Mouse (Mus musculus) CH12.LX (cell line): ENCODE measurements around the gene Acss2. TPM values are rescaled to one million over a fixed set of nuclear protein-coding genes. Genes with fewer than 3 reads are reported as not detected.

Experiments used
- DNase-seq: peaks from one replicate; pipeline ENCODE4 v3.0.0-alpha.2; 2013; ENCODE audit errors: extremely low read depth
- H3K27ac ChIP-seq: 2 replicates; pipeline ENCODE4 v1.5.1; 2012; ENCODE audit warnings: low read depth, mild to moderate bottlenecking, control low read depth, moderate library complexity; ENCODE audit not compliant: insufficient read depth
- H3K27me3 ChIP-seq: replicated peaks from 2 replicates; pipeline ENCODE3; 2012; ENCODE audit warnings: inconsistent platforms
- H3K36me3 ChIP-seq, 2 experiments: replicated peaks in 1 of 2; 2 replicates each; pipeline versions ENCODE3 to v1.6.1; 2012; ENCODE audit warnings: inconsistent platforms in 1 of 2, low read length in 1 of 2, mild to moderate bottlenecking in 1 of 2, mixed read lengths in 1 of 2, moderate library complexity in 1 of 2; ENCODE audit not compliant: control insufficient read depth in 1 of 2, insufficient read depth in 1 of 2
- H3K4me1 ChIP-seq, 2 experiments: 2 replicates each; pipeline ENCODE4 v1.6.1; 2012; ENCODE audit warnings: inconsistent platforms in 1 of 2, moderate library complexity in 1 of 2; ENCODE audit not compliant: insufficient read depth in 2 of 2, control insufficient read depth in 1 of 2
- H3K4me2 ChIP-seq: 2 replicates; pipeline ENCODE4 v1.6.1; 2012; ENCODE audit warnings: low read depth, mild to moderate bottlenecking, control low read depth; ENCODE audit not compliant: poor library complexity, insufficient read depth, severe bottlenecking
- H3K4me3 ChIP-seq, 3 experiments: fragments of 150-350 bp in 1 of 3; sonication (generic) in 1 of 3; replicated peaks in 1 of 3; 2 replicates each; pipeline versions ENCODE3 to v1.5.1; 2011 to 2012; ENCODE audit warnings: low read depth in 2 of 3, low read length in 2 of 3, mild to moderate bottlenecking in 2 of 3, moderate library complexity in 2 of 3, control low read depth in 1 of 3, improper control_type of control experiment in 1 of 3, inconsistent platforms in 1 of 3, mixed read lengths in 1 of 3; ENCODE audit not compliant: poor library complexity in 1 of 3
- H3K79me2 ChIP-seq: replicated peaks from 2 replicates; pipeline ENCODE4 v1.6.1; 2012; ENCODE audit warnings: mild to moderate bottlenecking, moderate library complexity; ENCODE audit not compliant: control insufficient read depth, poor library complexity, insufficient read depth, severe bottlenecking; ENCODE audit errors: extremely low read depth
- H3K9ac ChIP-seq: 2 replicates; pipeline ENCODE4 v1.6.1; 2012; ENCODE audit warnings: low read depth, mild to moderate bottlenecking, control low read depth, moderate library complexity; ENCODE audit not compliant: insufficient read depth
- H3K9me3 ChIP-seq: replicated peaks from 2 replicates; pipeline ENCODE3; 2012; ENCODE audit warnings: low read length, inconsistent platforms, mixed read lengths
- CHD2 ChIP-seq: IDR thresholded peaks from 2 replicates; pipeline ENCODE4 v1.6.1; 2011; ENCODE audit warnings: low read length, improper control_type of control experiment
- CTCF ChIP-seq, 2 experiments: IDR thresholded peaks in 1 of 2; conservative IDR thresholded peaks in 1 of 2; 2 replicates each; pipeline ENCODE4 v1.5.1; 2011 to 2012; ENCODE audit warnings: low read depth in 2 of 2, low read length in 2 of 2, improper control_type of control experiment in 1 of 2, inconsistent platforms in 1 of 2, mild to moderate bottlenecking in 1 of 2, moderate library complexity in 1 of 2
- EP300 ChIP-seq: IDR thresholded peaks from 2 replicates; pipeline ENCODE4 v1.6.1; 2011; ENCODE audit warnings: low read length, improper control_type of control experiment
- ETS1 ChIP-seq: conservative IDR thresholded peaks from 2 replicates; pipeline ENCODE4 v1.6.1; 2012; ENCODE audit warnings: low read depth, mild to moderate bottlenecking, inconsistent platforms, low read length, improper control_type of control experiment, moderate library complexity
- JUND ChIP-seq: conservative IDR thresholded peaks from 2 replicates; pipeline ENCODE4 v1.6.1; 2011; ENCODE audit warnings: low read depth, low read length, improper control_type of control experiment
- MAFK ChIP-seq: IDR thresholded peaks from 2 replicates; pipeline ENCODE4 v1.6.1; 2011; ENCODE audit warnings: low read length, improper control_type of control experiment; ENCODE audit not compliant: insufficient replicate concordance
- MXI1 ChIP-seq: IDR thresholded peaks from 2 replicates; pipeline ENCODE4 v1.6.1; 2011; ENCODE audit warnings: mild to moderate bottlenecking, low read depth, low read length, improper control_type of control experiment
- MYC ChIP-seq: IDR thresholded peaks from 2 replicates; pipeline ENCODE4 v1.6.1; 2011; ENCODE audit warnings: low read depth, mild to moderate bottlenecking, improper control_type of control experiment, low read length
- NELFE ChIP-seq: IDR thresholded peaks from 2 replicates; pipeline ENCODE4 v1.6.1; 2011; ENCODE audit warnings: low read depth, low read length, improper control_type of control experiment
- SIN3A ChIP-seq: IDR thresholded peaks from 2 replicates; pipeline ENCODE4 v1.6.1; 2012; ENCODE audit warnings: low read length, improper control_type of control experiment, inconsistent platforms
- UBTF ChIP-seq: IDR thresholded peaks from 2 replicates; pipeline ENCODE4 v1.6.1; 2012; ENCODE audit warnings: low read depth, mild to moderate bottlenecking, inconsistent platforms, low read length, improper control_type of control experiment, moderate library complexity
- ZNF384 ChIP-seq: IDR thresholded peaks from 2 replicates; pipeline ENCODE4 v1.6.1; 2012; ENCODE audit warnings: low read depth, low read length, improper control_type of control experiment, inconsistent platforms
- dilution Hi-C: fragments of 300-500 bp; cut with MboI; formaldehyde crosslinking; loops from 2 replicates; pipeline ENCODE4 v1.14.3; 2020; ENCODE audit warnings: low sequenced_read_pairs; ENCODE audit not compliant: extremely low pct_unique_long_range_greater_than_20kb, extremely low pct_ligation_motif_present
- in situ Hi-C: fragments of 300-500 bp; cut with MboI; formaldehyde crosslinking; loops from 3 replicates; pipeline ENCODE4 v1.14.3; 2019; ENCODE audit warnings: low sequenced_read_pairs, low pct_ligation_motif_present, low pct_unique_long_range_greater_than_20kb, mixed read lengths
- polyA plus RNA-seq: library from polyadenylated mRNA; unstranded; fragments of >175 nt; gene quantifications from 2 replicates; pipeline ENCODE4 v1.2.1, GENCODE M21; 2012; ENCODE audit warnings: low read depth; ENCODE audit not compliant: insufficient read length
- total RNA-seq, 2 experiments: library from RNA; depleted of rRNA; stranded (reverse); fragments of 300-350 nt in 1 of 2; fragments of >200 nt in 1 of 2; gene quantifications; 2 replicates each; pipeline ENCODE4 v1.2.3; 2012 to 2014

The Acss2 gene
- total and polyA plus RNA-seq, 3 experiments: 3.4 to 11.0 (median 10.0) TPM

- no peak for DNase-seq
- H3K9me3 ChIP-seq: no peaks in the 10 kb centered on the region
- H3K36me3 ChIP-seq: peaks cover 53 to 97% of the 10 kb centered on the region in 2 experiments
- in situ Hi-C loops: no loop called here
- H3K79me2 ChIP-seq: no peaks in the 10 kb centered on the region
- no peak overlapping the region for H3K9ac ChIP-seq
- H3K4me3 ChIP-seq: no peak overlapping the region
- no peak for TF ChIP-seq ZNF384
- TF ChIP-seq UBTF: no peak
- TF ChIP-seq JUND: no peak
- TF ChIP-seq MYC: no peak
- no peak for TF ChIP-seq SIN3A
- no peak for TF ChIP-seq EP300
- TF ChIP-seq, all 38 proteins: peak for 0
- H3K4me1 ChIP-seq: no peaks in the 10 kb centered on the region
- no peak overlapping the region for H3K4me2 ChIP-seq
- dilution Hi-C loops: no loop called here
- no peaks in the 10 kb centered on the region for H3K27me3 ChIP-seq
- H3K27ac ChIP-seq: no peak overlapping the region
These were observed 116.0 kb downstream of the Acss2 start for GRCm38 (mm10) chr2:155633731-155634130.

DNA sequence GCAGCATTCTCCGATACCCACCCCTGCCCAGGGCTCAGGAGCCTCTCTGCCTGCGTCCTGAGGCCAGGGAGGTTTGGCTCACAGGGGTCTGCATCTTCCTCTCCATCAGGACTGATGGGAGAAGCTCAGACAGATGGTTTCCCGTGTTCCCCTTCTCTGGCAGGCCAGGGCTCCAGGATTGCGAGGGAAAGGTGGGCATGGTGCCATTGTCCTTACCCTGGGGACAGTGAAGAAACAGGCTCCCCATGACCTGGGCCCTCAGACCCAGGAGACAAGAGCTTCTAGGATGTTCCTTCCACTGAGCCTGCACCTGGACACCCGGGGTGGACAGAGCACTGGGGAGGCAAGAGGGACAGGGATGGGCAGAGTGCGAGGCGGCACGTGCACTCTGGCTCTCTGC is 116.8 kb downstream of the Acss2 start:
- Histone ChIP-seq H3K4me1 (no peaks in the 10 kb centered on the region), H3K4me2 (no peak overlapping the region), H3K4me3 (no peak overlapping the region)
- no peak for DNase-seq
- in situ Hi-C loops: no loop called here
- no peak for TF ChIP-seq ETS1
- TF ChIP-seq SIN3A: no peak
- TF ChIP-seq NELFE: no peak
- TF ChIP-seq MXI1: no peak
- TF ChIP-seq CHD2: no peak
- TF ChIP-seq MYC: no peak
- TF ChIP-seq MAFK: no peak
- TF ChIP-seq CTCF (conservative IDR thresholded peaks at IDR 0.05 in 1 of 2, IDR thresholded peaks at IDR 0.05 in 1 of 2; ENCODE audit: low read depth in 2 of 2, low read length in 2 of 2): no peak
- TF ChIP-seq, all 38 proteins: peak for 0
- Histone ChIP-seq H3K79me2 (no peaks in the 10 kb centered on the region), H3K27me3 (no peaks in the 10 kb centered on the region), H3K27ac (no peak overlapping the region), H3K36me3 (peaks cover 58 to 97% of the 10 kb centered on the region in 2 experiments), H3K9me3 (no peaks in the 10 kb centered on the region), H3K9ac (no peak overlapping the region)
- dilution Hi-C loops: no loop called here

Other genes starting within 250 kb of the Acss2 start
- gene Map1lc3a, start 241.7 kb upstream of the Acss2 start, total RNA-seq (2012; rRNA removed): 3.2 and 4.2 TPM in 2 replicates
- gene Map1lc3a, start 241.7 kb upstream of the Acss2 start, total RNA-seq (2014; rRNA removed): 0.56 and 0.92 TPM in 2 replicates
- gene Map1lc3a, start 241.7 kb upstream of the Acss2 start, polyA plus RNA-seq: 0.23 and 0.40 TPM in 2 replicates
- gene Pigu, start 160.5 kb upstream of the Acss2 start, total RNA-seq (2012; rRNA removed): 26.5 and 29.0 TPM in 2 replicates
- 32.1 and 39.1 TPM in 2 replicates for gene Pigu, start 160.5 kb upstream of the Acss2 start, total RNA-seq (2014; rRNA removed)
- gene Pigu, start 160.5 kb upstream of the Acss2 start, polyA plus RNA-seq: 52.6 and 57.3 TPM in 2 replicates
- 2.9 and 3.9 TPM in 2 replicates for gene Trp53inp2, start 136.9 kb upstream of the Acss2 start, total RNA-seq (2012; rRNA removed)
- 1.9 and 2.4 TPM in 2 replicates for gene Trp53inp2, start 136.9 kb upstream of the Acss2 start, total RNA-seq (2014; rRNA removed)
- 6.4 and 6.9 TPM in 2 replicates for gene Trp53inp2, start 136.9 kb upstream of the Acss2 start, polyA plus RNA-seq
- gene Ncoa6, start 44.1 kb upstream of the Acss2 start, total RNA-seq (2012; rRNA removed): 5.9 and 6.2 TPM in 2 replicates
- 5.2 and 5.4 TPM in 2 replicates for gene Ncoa6, start 44.1 kb upstream of the Acss2 start, total RNA-seq (2014; rRNA removed)
- gene Ncoa6, start 44.1 kb upstream of the Acss2 start, polyA plus RNA-seq: 17.0 and 20.6 TPM in 2 replicates
- 11.4 and 16.5 TPM in 2 replicates for gene Ggt7, start 289 bp downstream of the Acss2 start, total RNA-seq (2012; rRNA removed)
- 1.7 and 2.5 TPM in 2 replicates for gene Ggt7, start 289 bp downstream of the Acss2 start, total RNA-seq (2014; rRNA removed)
- gene Ggt7, start 289 bp downstream of the Acss2 start, polyA plus RNA-seq: 1.7 and 2.9 TPM in 2 replicates
- 16.8 and 17.3 TPM in 2 replicates for gene Gss, start 74.9 kb downstream of the Acss2 start, total RNA-seq (2012; rRNA removed)
- 20.1 and 21.9 TPM in 2 replicates for gene Gss, start 74.9 kb downstream of the Acss2 start, total RNA-seq (2014; rRNA removed)
- gene Gss, start 74.9 kb downstream of the Acss2 start, polyA plus RNA-seq: 18.0 and 20.6 TPM in 2 replicates
- under 0.01 and 0.51 TPM in 2 replicates for gene Myh7b, start 93.3 kb downstream of the Acss2 start, total RNA-seq (2012; rRNA removed)
- gene Myh7b, start 93.3 kb downstream of the Acss2 start, total RNA-seq (2014; rRNA removed): 0.43 TPM in 1 of 2 replicates, not detected in the other
- gene Myh7b, start 93.3 kb downstream of the Acss2 start, polyA plus RNA-seq: not detected in 2 replicates
- 49.1 and 52.8 TPM in 2 replicates for gene Trpc4ap, start 174.4 kb downstream of the Acss2 start, total RNA-seq (2012; rRNA removed)
- gene Trpc4ap, start 174.4 kb downstream of the Acss2 start, total RNA-seq (2014; rRNA removed): 53.7 and 55.8 TPM in 2 replicates
- 73.3 and 105 TPM in 2 replicates for gene Trpc4ap, start 174.4 kb downstream of the Acss2 start, polyA plus RNA-seq
- gene Edem2, start 211.5 kb downstream of the Acss2 start, total RNA-seq (2012; rRNA removed): 69.3 and 71.8 TPM in 2 replicates
- gene Edem2, start 211.5 kb downstream of the Acss2 start, total RNA-seq (2014; rRNA removed): 48.7 and 53.1 TPM in 2 replicates
- 38.5 and 42.5 TPM in 2 replicates for gene Edem2, start 211.5 kb downstream of the Acss2 start, polyA plus RNA-seq
- gene Gm17581, start 217.9 kb downstream of the Acss2 start, total RNA-seq (2012; rRNA removed): not detected in 2 replicates
- gene Gm17581, start 217.9 kb downstream of the Acss2 start, total RNA-seq (2014; rRNA removed): not detected in 2 replicates
- gene Gm17581, start 217.9 kb downstream of the Acss2 start, polyA plus RNA-seq: not detected in 2 replicates
- 1.4 and 2.8 TPM in 2 replicates for gene Procr, start 233.2 kb downstream of the Acss2 start, total RNA-seq (2012; rRNA removed)
- not detected in 2 replicates for gene Procr, start 233.2 kb downstream of the Acss2 start, total RNA-seq (2014; rRNA removed)
- gene Procr, start 233.2 kb downstream of the Acss2 start, polyA plus RNA-seq: 0.14 and 0.20 TPM in 2 replicates